In genomic region chr12:113100448-113101076, GRCm38 (mm10) we compare ENCODE assay signal across 7 mouse cellular contexts. TPM values are rescaled to one million over a fixed set of nuclear protein-coding genes. Genes with fewer than 3 reads are reported as not detected.
A peak's percentile ranks its signal among the peaks of the same experiment; 100 is the strongest.
DNase-seq lines count a peak whose midpoint lies in the region; ATAC-seq lines count a peak whose summit lies in the region.

No protein-coding gene starts in this region.

- no peaks in the 10 kb centered on the region for H3K36me3 ChIP-seq in lung, embryonic 16.5 days (ENCODE audit: control insufficient read depth, insufficient read depth, low read length)

- H3K27ac ChIP-seq in lung, embryonic 16.5 days (ENCODE audit: low read length): peak overlapping the region; percentile 34; the same call in 1 of the 2 replicates

- H3K9ac ChIP-seq in lung, embryonic 16.5 days (ENCODE audit: low read length): peak overlapping the region; percentile 31; the same call in 1 of the 2 replicates

- no peak overlapping the region for H3K4me2 ChIP-seq in lung, embryonic 16.5 days (ENCODE audit: low read depth, low read length)

- intact Hi-C loops in gastrocnemius, postnatal 14 days (cut with DNase I; ENCODE audit: low total_unique reads): no loop called here

- no peaks in the 10 kb centered on the region for H3K27me3 ChIP-seq in lung, embryonic 16.5 days (ENCODE audit: control insufficient read depth, insufficient read depth, low read depth, low read length)

- DNase-seq in lung, adult 18-20 months: no peak
- DNase-seq in cerebellum, adult 11-12 months: peak; percentile 80
- peak; percentile 46 for DNase-seq in gastrocnemius, postnatal 14 days
- peak; percentile 27 to 61 for DNase-seq in kidney, postnatal 36 days
- DNase-seq in layer of hippocampus, adult 9-11 months: no peak
- no peak for DNase-seq in spleen, postnatal 10 days (ENCODE audit: low spot score in 2 of 2)

- no peak for ATAC-seq in lung, embryonic 16.5 days (ENCODE audit: low read depth)

- H3K4me3 ChIP-seq in lung, embryonic 16.5 days (ENCODE audit: low read length): no peak overlapping the region

- 65% methylated on average over 5 of the region's 5 CpGs for WGBS in lung, embryonic 16.5 days

- no peaks in the 10 kb centered on the region; the same call in 1 of the 2 replicates for H3K9me3 ChIP-seq in lung, embryonic 16.5 days (ENCODE audit: control insufficient read depth, low read length)

- peaks cover 29% of the 10 kb centered on the region for H3K4me1 ChIP-seq in lung, embryonic 16.5 days (replicated peaks; ENCODE audit: control insufficient read depth, insufficient read depth, low read length)

RNA-seq across cellular contexts. Expression of gene Mta1, which starts 2.5 kb away (rescaled TPM):
- 11.2 and 12.2 TPM in 2 replicates for polyA plus RNA-seq in lung, embryonic 16.5 days (2015; fragmentation: Nextera tagmentation; extraction: Ambion mirVana)
- 10 to 100 TPM; 34.6 to 35.4 TPM for total RNA-seq in gastrocnemius, postnatal 14 days (2021)

RNA-seq across cellular contexts. Expression of gene Tex22, which starts 26.3 kb away (rescaled TPM):
- polyA plus RNA-seq in lung, embryonic 16.5 days (2015; fragmentation: Nextera tagmentation; extraction: Ambion mirVana): 0.15 TPM in 1 of 2 replicates, not detected in the other
- total RNA-seq in gastrocnemius, postnatal 14 days (2021): under 1 TPM in 1 of 2 experiments, not detected in 1; 0.27 TPM

RNA-seq across cellular contexts. Expression of gene Crip2, which starts 39.5 kb away (rescaled TPM):
- polyA plus RNA-seq in lung, embryonic 16.5 days (2015; fragmentation: Nextera tagmentation; extraction: Ambion mirVana): 550 and 593 TPM in 2 replicates
- 10 to 100 TPM; 82.5 to 84.7 TPM for total RNA-seq in gastrocnemius, postnatal 14 days (2021)

RNA-seq across cellular contexts. Expression of gene Crip1, which starts 45.6 kb away (rescaled TPM):
- polyA plus RNA-seq in lung, embryonic 16.5 days (2015; fragmentation: Nextera tagmentation; extraction: Ambion mirVana): 565 and 642 TPM in 2 replicates
- 100 to 1,000 TPM; 115 to 139 TPM for total RNA-seq in gastrocnemius, postnatal 14 days (2021)

RNA-seq across cellular contexts. Expression of gene Tedc1, which starts 55.7 kb away (rescaled TPM):
- polyA plus RNA-seq in lung, embryonic 16.5 days (2015; fragmentation: Nextera tagmentation; extraction: Ambion mirVana): 31.4 and 34.5 TPM in 2 replicates
- 1 to 10 TPM in 1 of 2 experiments, under 1 TPM in 1; 0.69 to 1.6 TPM for total RNA-seq in gastrocnemius, postnatal 14 days (2021)

Comparison
In these comparisons a context has a peak if more than half of its experiments do, and no peak if none do; other contexts are left out.
1. DNase-seq: peak in cerebellum, adult 11-12 months (single experiment), gastrocnemius, postnatal 14 days (single experiment) and kidney, postnatal 36 days (2 of 2); none in lung, adult 18-20 months (0 of 2), layer of hippocampus, adult 9-11 months (single experiment) and spleen, postnatal 10 days (0 of 2).